Mouse (Mus musculus): ENCODE measurements around the gene Tmco4.

- TF ChIP-seq CTCF (IDR thresholded peaks at IDR 0.05) (no peak), POLR2A (IDR thresholded peaks at IDR 0.05; ENCODE audit: insufficient read depth, low read depth, low read length) (no peak), EP300 (IDR thresholded peaks at IDR 0.05; ENCODE audit: insufficient read depth, low read depth, low read length) (no peak)
Measured at GRCm38 (mm10) chr4:138933862-138934261, 38.8 kb upstream of the Tmco4 start.
